Mouse (Mus musculus) limb, embryonic 14.5 days (tissue): ENCODE measurements around the gene Ipcef1. TPM values are rescaled to one million over a fixed set of nuclear protein-coding genes. Genes with fewer than 3 reads are reported as not detected.
"Not testable (repeated sequence)": the region's sequence is repeated elsewhere in the genome, so short reads cannot be mapped to it uniquely, and the experiment has no call there.

Experiments used
- ATAC-seq: fragments of 200-750 bp; cut with Nextera tagmentation; 2 replicates; pipeline ENCODE4 v1.8.0; 2017; ENCODE audit warnings: low read depth, moderate number of reproducible peaks, moderate TSS enrichment; ENCODE audit not compliant: low FRiP score
- DNase-seq: peaks from one replicate; pipeline ENCODE4 v3.0.0-alpha.2; 2015; ENCODE audit warnings: low spot score
- H3K27ac ChIP-seq: fragments of 300-500 bp; sonication (generic); replicated peaks from 2 replicates; pipeline ENCODE4 v1.5.1; 2014; ENCODE audit warnings: low read depth, mild to moderate bottlenecking, low read length, moderate library complexity, mixed read lengths
- H3K27me3 ChIP-seq: fragments of 300-500 bp; sonication (generic); 2 replicates; pipeline ENCODE4 v1.6.1; 2014; ENCODE audit warnings: low read length, mixed read lengths; ENCODE audit not compliant: control insufficient read depth, insufficient read depth
- H3K36me3 ChIP-seq: fragments of 300-500 bp; sonication (generic); 2 replicates; pipeline ENCODE4 v1.6.1; 2014; ENCODE audit warnings: mild to moderate bottlenecking, low read length, moderate library complexity, mixed read lengths; ENCODE audit not compliant: control insufficient read depth, insufficient read depth
- H3K4me1 ChIP-seq: fragments of 300-500 bp; sonication (generic); 2 replicates; pipeline ENCODE4 v1.6.1; 2014; ENCODE audit warnings: antibody characterized with exemption, low read length, mixed read lengths; ENCODE audit not compliant: control insufficient read depth, insufficient read depth
- H3K4me2 ChIP-seq: fragments of 300-500 bp; sonication (generic); replicated peaks from 2 replicates; pipeline ENCODE4 v1.6.1; 2014; ENCODE audit warnings: low read depth, mild to moderate bottlenecking, low read length, moderate library complexity; ENCODE audit not compliant: severe bottlenecking
- H3K4me3 ChIP-seq: fragments of 300-500 bp; sonication (generic); replicated peaks from 2 replicates; pipeline ENCODE4 v1.5.1; 2014; ENCODE audit warnings: low read length
- H3K9ac ChIP-seq: fragments of 300-500 bp; sonication (generic); 2 replicates; pipeline ENCODE4 v1.6.1; 2014; ENCODE audit warnings: mild to moderate bottlenecking, low read depth, low read length, moderate library complexity; ENCODE audit not compliant: severe bottlenecking
- H3K9me3 ChIP-seq: fragments of 300-500 bp; sonication (generic); 2 replicates; pipeline ENCODE4 v1.6.1; 2016; ENCODE audit warnings: low read length; ENCODE audit not compliant: control insufficient read depth
- POLR2A ChIP-seq: fragments of 200-500 bp; IDR thresholded peaks from 2 replicates; pipeline ENCODE4 v1.8.0; 2012; ENCODE audit warnings: inconsistent platforms, mild to moderate bottlenecking, moderate library complexity, borderline replicate concordance; ENCODE audit not compliant: insufficient read depth, insufficient read length; ENCODE audit errors: extremely low read depth
- WGBS: fragments of 180-500 bp; shearing (Covaris S2); extraction: QIAGEN DNeasy Blood & Tissue Kit; methylation state at CpG from one replicate; pipeline ENCODE4 v1.1.7; 2014; 5-methylcytosine and 5-hydroxymethylcytosine counted together
- polyA plus RNA-seq, 2 experiments: library from polyadenylated mRNA; depleted of rRNA in 1 of 2; stranded (reverse) in 1 of 2; unstranded in 1 of 2; fragments of >200 nt; fragmentation: Nextera tagmentation in 1 of 2; extraction: Ambion mirVana in 1 of 2; gene quantifications; 2 replicates each; pipeline versions ENCODE4 v1.2.1 to v1.2.3; 2012 to 2014

The Ipcef1 gene
- polyA plus RNA-seq, 2 experiments = 0.18 to 0.36 TPM

GRCm38 (mm10) chr10:7019781-7020386, 32.4 kb downstream of the Ipcef1 start:
- no peak overlapping the region for H3K4me2 ChIP-seq
- 77% methylated on average over 7 of the region's 7 CpGs for WGBS

GRCm38 (mm10) chr10:7015199-7015598, 37.1 kb downstream of the Ipcef1 start:
- H3K4me1 ChIP-seq = no peaks in the 10 kb centered on the region
- 25% methylated on average over 1 of the region's 1 CpGs for WGBS
- no peak for TF ChIP-seq POLR2A
- DNase-seq = no peak
- no peak overlapping the region for H3K27ac ChIP-seq
- no peaks in the 10 kb centered on the region for H3K9me3 ChIP-seq
- no peak for ATAC-seq
- no peak overlapping the region for H3K9ac ChIP-seq
- H3K4me3 ChIP-seq = no peak overlapping the region
- no peaks in the 10 kb centered on the region for H3K27me3 ChIP-seq
- H3K4me2 ChIP-seq = no peak overlapping the region
- H3K36me3 ChIP-seq = no peaks in the 10 kb centered on the region

More at GRCm38 (mm10) chr10:7019781-7020386, 32.4 kb downstream of the Ipcef1 start:
- Histone ChIP-seq H3K9ac (no peak overlapping the region), H3K27ac (no peak overlapping the region), H3K27me3 (no peaks in the 10 kb centered on the region), H3K4me1 (no peaks in the 10 kb centered on the region), H3K9me3 (no peaks in the 10 kb centered on the region), H3K4me3 (no peak overlapping the region), H3K36me3 (no peaks in the 10 kb centered on the region)
- no peak for ATAC-seq
- TF ChIP-seq POLR2A = no peak
- no peak for DNase-seq

GRCm38 (mm10) chr10:7010543-7010942, 41.7 kb downstream of the Ipcef1 start:
- Histone ChIP-seq H3K27me3 (no peaks in the 10 kb centered on the region), H3K9ac (no peak overlapping the region), H3K4me1 (no peaks in the 10 kb centered on the region), H3K4me3 (no peak overlapping the region), H3K27ac (no peak overlapping the region), H3K4me2 (no peak overlapping the region), H3K36me3 (no peaks in the 10 kb centered on the region), H3K9me3 (no peaks in the 10 kb centered on the region)
- no peak for DNase-seq
- TF ChIP-seq POLR2A = no peak
- 79% methylated on average over 8 of the region's 8 CpGs for WGBS
- no peak for ATAC-seq

- Histone ChIP-seq H3K9me3 (no peaks in the 10 kb centered on the region), H3K4me2 (no peak overlapping the region), H3K27me3 (no peaks in the 10 kb centered on the region), H3K27ac (no peak overlapping the region), H3K36me3 (no peaks in the 10 kb centered on the region), H3K4me3 (no peak overlapping the region), H3K9ac (no peak overlapping the region), H3K4me1 (no peaks in the 10 kb centered on the region)
- ATAC-seq (no peak), DNase-seq (no peak)
- 56% methylated on average over 5 of the region's 5 CpGs for WGBS
- no peak for TF ChIP-seq POLR2A
Observed at GRCm38 (mm10) chr10:7004980-7005538, 47.2 kb downstream of the Ipcef1 start.

GRCm38 (mm10) chr10:7003898-7004297, 48.4 kb downstream of the Ipcef1 start:
- not testable (repeated sequence) for H3K4me2 ChIP-seq, H3K4me3 ChIP-seq, ATAC-seq, H3K9ac ChIP-seq, DNase-seq, H3K9me3 ChIP-seq, H3K36me3 ChIP-seq, H3K27me3 ChIP-seq, H3K27ac ChIP-seq, H3K4me1 ChIP-seq

DNA sequence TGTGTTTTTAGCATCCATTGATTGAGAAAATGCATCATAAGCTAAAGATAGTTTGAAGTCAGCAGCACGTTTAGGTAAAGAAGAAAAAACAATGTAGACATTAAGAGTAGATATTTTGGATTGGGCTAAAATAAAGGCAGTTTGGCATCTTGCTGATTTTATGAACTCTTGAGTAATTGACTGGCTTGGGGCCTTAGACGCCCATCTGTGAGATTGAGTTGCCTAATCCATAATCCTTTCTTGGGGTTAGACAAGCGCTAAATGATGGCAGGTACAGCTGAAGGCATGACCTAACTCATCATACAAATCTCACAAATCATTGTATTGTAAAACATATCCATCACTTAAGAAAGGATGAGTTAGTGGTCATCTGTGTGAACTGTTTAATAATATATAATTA, 52.9 kb downstream of the Ipcef1 start:
- no peak for TF ChIP-seq POLR2A
- H3K4me3 ChIP-seq = no peak overlapping the region
- H3K9ac ChIP-seq = no peak overlapping the region
- no peaks in the 10 kb centered on the region for H3K9me3 ChIP-seq
- ATAC-seq = no peak
- H3K36me3 ChIP-seq = no peaks in the 10 kb centered on the region
- DNase-seq = no peak
- H3K4me1 ChIP-seq = no peaks in the 10 kb centered on the region
- WGBS = 70% methylated on average over 3 of the region's 3 CpGs
- H3K4me2 ChIP-seq = no peak overlapping the region
- no peak overlapping the region for H3K27ac ChIP-seq
- H3K27me3 ChIP-seq = no peaks in the 10 kb centered on the region
